Mouse (Mus musculus) v-Abl transformed pro-B cells (cell line): ENCODE results near the gene Gng8.

Source experiments
- in situ Hi-C, 2 experiments: fragments of 400-800 bp; cut with MboI; formaldehyde crosslinking; loops; one replicate each; pipeline ENCODE4 v1.15.1; 2025; ENCODE audit not compliant: unreplicated experiment in 2 of 2

Gng8 gene

GRCm38 (mm10) chr7:16904120-16904675 lies 12.6 kb downstream of the Gng8 start:
- in situ Hi-C loops: loop anchor here in 1 of 2 experiments (10.0 kb wide), 1 partner anchor 279 kb away; no protein-coding TSS in a partner anchor

- in situ Hi-C loops: loop anchor here in 1 of 2 experiments (5.0 to 10.0 kb wide), 2 partner anchors 78 to 281 kb away; no protein-coding TSS in a partner anchor
Measured at GRCm38 (mm10) chr7:16905491-16906021, 14.0 kb downstream of the Gng8 start.

- in situ Hi-C loops: loop anchor here in 1 of 2 experiments (5.0 to 10.0 kb wide), 2 partner anchors 79 to 281 kb away; no protein-coding TSS in a partner anchor
Measured at GRCm38 (mm10) chr7:16906281-16906680, 14.7 kb downstream of the Gng8 start, which contains the start of gene Ptgir. TSS of gene Ptgir (plus strand) at chr7:16906490.

GRCm38 (mm10) chr7:16906889-16907559 lies 15.4 kb downstream of the Gng8 start:
- in situ Hi-C loops: loop anchor here in 1 of 2 experiments (5.0 to 10.0 kb wide), 2 partner anchors 80 to 282 kb away; no protein-coding TSS in a partner anchor

- in situ Hi-C loops: loop anchor here in 1 of 2 experiments (5.0 to 10.0 kb wide), 2 partner anchors 81 to 283 kb away; no protein-coding TSS in a partner anchor
Measured at GRCm38 (mm10) chr7:16907842-16908241, 16.3 kb downstream of the Gng8 start.

- in situ Hi-C loops: loop anchor here in 1 of 2 experiments (5.0 to 10.0 kb wide), 2 partner anchors 81 to 284 kb away; no protein-coding TSS in a partner anchor
Measured at GRCm38 (mm10) chr7:16908367-16908766, 16.8 kb downstream of the Gng8 start.

GRCm38 (mm10) chr7:16908859-16909258 lies 17.3 kb downstream of the Gng8 start:
- in situ Hi-C loops: loop anchor here in 1 of 2 experiments (5.0 to 10.0 kb wide), 2 partner anchors 82 to 284 kb away; no protein-coding TSS in a partner anchor

GRCm38 (mm10) chr7:16909909-16910308 lies 18.3 kb downstream of the Gng8 start:
- in situ Hi-C loops: loop anchor here (5.0 to 10.0 kb wide), 3 partner anchors 83 to 285 kb away; no protein-coding TSS in a partner anchor

- in situ Hi-C loops: loop anchor here in 1 of 2 experiments (5.0 kb wide), 1 partner anchor 275 kb away; no protein-coding TSS in a partner anchor
Measured at GRCm38 (mm10) chr7:16911904-16912303, 20.3 kb downstream of the Gng8 start.

- in situ Hi-C loops: loop anchor here in 1 of 2 experiments (5.0 kb wide), 1 partner anchor 275 kb away; no protein-coding TSS in a partner anchor
Measured at GRCm38 (mm10) chr7:16912360-16912759, 20.8 kb downstream of the Gng8 start.

- in situ Hi-C loops: loop anchor here in 1 of 2 experiments (5.0 kb wide), 1 partner anchor 277 kb away; no protein-coding TSS in a partner anchor
Measured at GRCm38 (mm10) chr7:16913806-16914452, 22.3 kb downstream of the Gng8 start.

GRCm38 (mm10) chr7:16914453-16915343 lies 23.1 kb downstream of the Gng8 start:
- in situ Hi-C loops: loop anchor here in 1 of 2 experiments (5.0 kb wide), 1 partner anchor 277 kb away; no protein-coding TSS in a partner anchor

GRCm38 (mm10) chr7:16915461-16916340 lies 24.1 kb downstream of the Gng8 start:
- in situ Hi-C loops: no loop called here

GRCm38 (mm10) chr7:16916342-16917265 lies 25.0 kb downstream of the Gng8 start:
- in situ Hi-C loops: no loop called here

- in situ Hi-C loops: no loop called here
Measured at GRCm38 (mm10) chr7:16917447-16917846, 25.9 kb downstream of the Gng8 start.

GRCm38 (mm10) chr7:16918014-16918413 lies 26.4 kb downstream of the Gng8 start:
- in situ Hi-C loops: no loop called here

- in situ Hi-C loops: no loop called here
Measured at GRCm38 (mm10) chr7:16918670-16919069, 27.1 kb downstream of the Gng8 start.
